Mouse (Mus musculus) gastrocnemius, adult 2 months (tissue): ENCODE measurements around the gene Olfr1220. TPM values are rescaled to one million over a fixed set of nuclear protein-coding genes. Genes with fewer than 3 reads are reported as not detected.

Experiments used
- DNase-seq: peaks from one replicate; pipeline ENCODE4 v3.0.0; 2022
- H3K27ac ChIP-seq: fragments of 200-600 bp; 2 replicates; pipeline ENCODE4 v1.8.1; 2022; ENCODE audit warnings: mild to moderate bottlenecking
- H3K4me3 ChIP-seq: fragments of 200-600 bp; 2 replicates; pipeline ENCODE4 v1.8.1; 2022; ENCODE audit warnings: mild to moderate bottlenecking, moderate library complexity
- CTCF ChIP-seq: fragments of 200-600 bp; IDR thresholded peaks from 2 replicates; pipeline ENCODE4 v1.8.1; 2022; ENCODE audit warnings: antibody characterized with exemption, mild to moderate bottlenecking, moderate library complexity
- intact Hi-C: fragments of 180-260 bp; cut with DNase I; formaldehyde crosslinking; loops from one replicate; pipeline ENCODE4 v1.15.1; 2025
- long read RNA-seq, 2 experiments: library from polyadenylated mRNA; stranded (forward); transcript quantifications; one replicate each; pipeline ENCODE4 v2.0.0; 2021
- total RNA-seq, 2 experiments: library from RNA; stranded (reverse); gene quantifications; 2 replicates each; pipeline ENCODE4 v1.2.3; 2021

Olfr1220 gene
- total RNA-seq, result not detected
- long read RNA-seq, experiment 1, result 0 reads
- long read RNA-seq, experiment 2, result 0 reads

DNA sequence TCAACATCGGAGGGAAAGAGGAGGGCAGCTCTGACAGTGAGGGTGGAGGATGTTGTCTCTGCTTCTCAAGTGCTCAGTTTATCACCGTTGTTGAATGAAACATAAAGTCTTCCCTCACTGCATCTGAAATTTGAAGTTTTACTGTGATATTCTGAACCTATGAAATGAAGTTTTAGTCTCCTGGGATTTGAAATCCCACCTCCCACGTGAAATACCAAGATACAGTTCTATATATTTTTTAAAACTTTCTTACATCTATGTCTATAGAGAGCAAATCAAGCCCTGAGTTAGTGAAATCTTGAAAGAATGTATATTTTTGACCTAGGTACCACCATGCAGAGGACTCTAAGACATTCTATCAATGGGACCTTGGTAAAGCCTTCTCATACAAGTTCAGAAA is at the start of gene Olfr1220:
Olfr1220 (minus strand) TSS at position 101 of the 400 bp plus-strand sequence.
- no peak for DNase-seq
- no peak within 1 kb of the TSS for H3K27ac ChIP-seq
- intact Hi-C loops, result no loop called here
- no peak within 1 kb of the TSS for H3K4me3 ChIP-seq
- no peak for TF ChIP-seq CTCF

DNA sequence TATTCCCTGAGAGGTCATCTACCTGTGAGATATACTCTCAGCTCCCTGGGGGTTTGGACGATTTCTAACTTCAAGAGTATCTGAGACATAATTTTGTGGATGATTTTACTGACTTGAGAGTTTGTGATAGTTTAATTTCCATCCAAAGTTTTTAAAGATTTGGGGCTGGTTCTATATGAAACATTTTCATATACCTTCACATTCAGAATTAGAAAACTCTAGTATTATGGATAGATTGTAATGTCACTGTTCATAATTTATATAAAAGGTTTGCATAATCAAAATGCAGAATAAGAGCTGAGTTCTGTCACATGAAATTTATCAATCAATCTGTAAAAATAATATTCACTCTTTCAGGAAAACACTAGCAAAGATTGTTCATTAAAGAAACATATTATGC is 44.8 kb upstream of the Olfr1220 start, which contains the start of gene Olfr1223:
Olfr1223 (minus strand) TSS at position 101 of the 400 bp plus-strand sequence.
- intact Hi-C loops, result no loop called here
- Histone ChIP-seq H3K4me3 (no peak within 1 kb of the TSS), H3K27ac (no peak within 1 kb of the TSS)
- no peak for TF ChIP-seq CTCF
- DNase-seq, result no peak

DNA sequence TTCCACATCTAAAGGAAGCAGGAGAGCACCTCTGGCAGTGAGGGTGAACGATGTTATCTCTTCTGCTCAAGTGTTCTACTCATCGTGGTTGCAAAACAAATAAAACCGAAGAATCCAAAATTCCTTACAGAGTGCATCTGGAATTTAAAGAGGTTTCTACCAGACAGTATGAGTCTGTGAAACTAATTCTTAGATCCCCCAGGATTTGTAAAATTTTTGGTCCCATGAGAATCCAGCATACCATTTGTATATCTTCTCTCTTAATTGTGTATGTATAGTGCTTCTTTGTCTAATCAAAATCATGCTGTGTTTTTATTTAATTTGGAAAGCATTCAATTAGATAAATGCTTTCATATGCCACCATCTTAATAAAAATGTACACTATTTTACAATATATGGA is 26.3 kb upstream of the Olfr1220 start, which contains the start of gene Olfr1222:
Olfr1222 (minus strand) TSS at position 101 of the 400 bp plus-strand sequence.
- intact Hi-C loops, result no loop called here
- Histone ChIP-seq H3K27ac (no peak within 1 kb of the TSS), H3K4me3 (no peak within 1 kb of the TSS)
- TF ChIP-seq CTCF, result no peak
- DNase-seq, result no peak

DNA sequence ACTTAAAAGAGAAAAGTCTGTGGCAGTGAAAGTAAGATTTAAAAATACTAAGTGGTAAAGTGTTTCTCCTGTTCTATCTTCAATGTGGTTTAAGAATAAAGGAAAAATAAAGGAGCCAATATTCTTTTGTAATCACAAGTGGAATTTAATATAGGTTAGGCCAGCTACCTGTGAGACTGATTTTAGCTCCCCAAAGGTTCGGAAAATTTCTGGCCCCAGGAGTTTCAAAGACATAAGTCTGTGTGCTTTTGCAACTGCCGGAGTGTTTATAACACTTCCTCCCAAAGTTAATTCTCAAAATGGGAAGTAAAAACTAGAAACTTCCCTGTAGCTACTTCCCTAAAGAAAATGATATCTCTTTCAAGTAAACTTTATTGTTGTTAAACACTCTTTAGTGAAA is 10.5 kb upstream of the Olfr1220 start, which contains the start of gene Olfr1221:
Olfr1221 (minus strand) TSS at position 101 of the 400 bp plus-strand sequence.
- Histone ChIP-seq H3K4me3 (no peak within 1 kb of the TSS), H3K27ac (no peak within 1 kb of the TSS)
- no peak for TF ChIP-seq CTCF
- no peak for DNase-seq
- intact Hi-C loops, result no loop called here

DNA sequence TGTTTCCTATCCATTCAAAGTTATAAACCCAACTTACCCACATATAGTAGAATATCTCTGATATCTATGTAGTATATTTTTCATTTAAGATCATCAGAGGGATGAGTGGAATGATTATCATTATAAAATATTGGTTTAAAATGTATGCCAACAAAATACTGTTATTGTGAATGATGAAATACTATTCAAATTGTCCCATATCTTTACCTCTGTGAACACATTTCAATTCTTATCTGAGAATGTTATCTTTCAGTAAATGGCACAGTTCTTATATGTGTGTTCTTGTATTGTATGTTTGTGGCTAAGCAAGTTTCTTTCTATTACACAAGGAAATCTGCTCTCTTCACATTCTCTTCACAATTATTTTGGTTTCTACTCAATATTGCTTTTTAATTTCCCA is 984 bp downstream of the Olfr1220 start:
- intact Hi-C loops, result no loop called here
- Histone ChIP-seq H3K27ac (no peak overlapping the region), H3K4me3 (no peak overlapping the region)
- TF ChIP-seq CTCF, result no peak
- DNase-seq, result no peak

DNA sequence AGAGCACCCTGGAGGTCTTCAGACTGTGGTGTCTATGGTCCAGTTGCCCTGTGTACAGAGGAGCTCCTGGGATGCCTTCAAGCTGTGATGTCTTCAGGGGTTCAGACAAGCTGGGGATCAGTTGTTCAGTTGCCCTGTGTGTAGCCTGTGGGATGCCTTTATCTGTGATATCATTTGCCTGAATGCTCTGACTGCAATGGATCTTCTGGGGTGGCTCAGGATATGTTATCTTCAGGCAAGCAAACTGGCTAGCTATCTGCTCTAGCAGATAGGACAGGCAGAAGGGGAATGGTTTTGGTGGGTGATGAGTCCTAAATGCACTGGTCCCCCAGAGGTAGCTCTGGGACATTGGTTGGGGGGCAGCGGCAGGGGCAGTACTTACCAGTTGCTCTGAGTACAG is 12.8 kb downstream of the Olfr1220 start:
- Histone ChIP-seq H3K4me3 (no peak overlapping the region), H3K27ac (no peak overlapping the region)
- intact Hi-C loops, result no loop called here
- TF ChIP-seq CTCF, result no peak
- no peak for DNase-seq

DNA sequence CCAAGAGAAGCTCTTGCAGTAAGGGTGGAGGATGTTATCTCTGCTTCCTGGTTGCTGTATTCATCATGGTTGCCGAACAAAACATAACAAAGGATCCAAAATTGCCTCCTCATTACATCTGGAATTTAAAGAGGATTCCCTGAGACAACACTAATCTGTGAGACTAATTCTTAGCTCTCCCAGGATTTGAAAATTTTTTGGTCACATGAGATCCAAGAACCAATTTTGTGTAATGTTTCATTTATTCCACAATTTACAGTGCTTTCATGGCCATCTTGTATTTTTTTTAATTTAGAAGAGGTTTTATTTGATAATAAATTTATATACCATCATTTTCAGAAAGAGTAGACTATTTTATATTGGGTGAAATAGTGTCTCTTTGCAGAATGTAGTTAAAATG is 23.2 kb downstream of the Olfr1220 start, which contains the start of gene Olfr1219:
Olfr1219 (minus strand) TSS at position 101 of the 400 bp plus-strand sequence.
- DNase-seq, result no peak
- H3K27ac ChIP-seq, result no peak within 1 kb of the TSS
- intact Hi-C loops, result no loop called here
- TF ChIP-seq CTCF, result no peak
- H3K4me3 ChIP-seq, result no peak within 1 kb of the TSS

DNA sequence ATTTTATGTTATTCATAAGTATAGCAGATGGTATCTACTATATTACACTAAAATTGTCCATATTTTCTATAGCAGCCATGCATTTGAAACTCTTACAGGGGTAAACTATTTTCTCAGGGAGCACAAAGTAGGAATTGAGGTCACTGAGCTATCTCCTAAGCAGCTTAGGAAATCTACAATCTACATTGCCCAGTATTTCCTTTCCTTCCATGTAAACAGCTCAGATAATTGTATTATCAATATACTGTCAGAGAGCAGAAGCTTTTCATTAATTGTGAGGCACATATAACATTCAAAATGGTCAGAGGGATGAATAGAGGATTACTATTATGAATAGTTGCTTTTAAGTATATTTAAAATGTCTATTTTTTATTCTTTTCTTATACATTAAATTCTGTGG is 25.1 kb downstream of the Olfr1220 start:
- no peak overlapping the region for H3K4me3 ChIP-seq
- no peak for DNase-seq
- intact Hi-C loops, result no loop called here
- H3K27ac ChIP-seq, result no peak overlapping the region
- no peak for TF ChIP-seq CTCF

DNA sequence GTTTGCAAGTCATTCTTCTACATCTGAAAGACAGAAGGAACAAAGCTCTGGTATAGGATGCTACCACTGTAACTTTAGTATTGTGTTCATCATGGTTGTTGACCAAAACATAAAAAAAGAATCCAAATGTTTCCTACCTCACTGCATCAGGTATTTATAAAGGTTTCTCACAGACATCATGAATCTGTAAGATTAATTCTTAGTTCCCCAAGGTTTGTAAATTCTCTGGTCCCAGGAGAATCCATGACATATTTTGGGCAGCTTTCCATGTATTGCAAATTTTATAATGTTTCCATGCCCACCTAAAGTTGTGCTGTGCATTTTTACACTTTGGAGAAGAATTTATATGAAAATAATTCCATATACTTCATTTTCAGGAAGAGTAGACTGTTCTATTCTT is 45.5 kb downstream of the Olfr1220 start, which contains the start of gene Olfr1218:
Olfr1218 (minus strand) TSS at position 101 of the 400 bp plus-strand sequence.
- Histone ChIP-seq H3K4me3 (no peak within 1 kb of the TSS), H3K27ac (no peak within 1 kb of the TSS)
- intact Hi-C loops, result no loop called here
- no peak for DNase-seq
- TF ChIP-seq CTCF, result no peak

Other genes starting within 250 kb of the Olfr1220 start
- not detected for gene Olfr1206, start 243.6 kb downstream of the Olfr1220 start, total RNA-seq
- not detected for gene Olfr1208, start 204.5 kb downstream of the Olfr1220 start, total RNA-seq
- gene Olfr1209, start 191.7 kb downstream of the Olfr1220 start, total RNA-seq, result not detected
- not detected for gene Olfr1211, start 168.7 kb downstream of the Olfr1220 start, total RNA-seq
- gene Olfr1212, start 152.9 kb downstream of the Olfr1220 start, total RNA-seq, result not detected
- gene Gm13762, start 126.6 kb downstream of the Olfr1220 start, total RNA-seq, result not detected
- gene Olfr1214, start 114.2 kb downstream of the Olfr1220 start, total RNA-seq, result not detected
- gene Olfr1215, start 99.9 kb downstream of the Olfr1220 start, total RNA-seq, result not detected
- not detected for gene Olfr1216, start 88.5 kb downstream of the Olfr1220 start, total RNA-seq
- gene Olfr1217, start 74.8 kb downstream of the Olfr1220 start, total RNA-seq, result not detected
- not detected for gene Olfr1218, start 45.6 kb downstream of the Olfr1220 start, total RNA-seq
- not detected for gene Olfr1219, start 23.3 kb downstream of the Olfr1220 start, total RNA-seq
- not detected for gene Olfr1221, start 10.4 kb upstream of the Olfr1220 start, total RNA-seq
- not detected for gene Olfr1222, start 26.2 kb upstream of the Olfr1220 start, total RNA-seq
- gene Olfr1223, start 44.7 kb upstream of the Olfr1220 start, total RNA-seq, result not detected
- not detected for gene Olfr1224-ps1, start 57.3 kb upstream of the Olfr1220 start, total RNA-seq
- not detected for gene Olfr1225, start 67.8 kb upstream of the Olfr1220 start, total RNA-seq
- not detected for gene Olfr1226, start 93.2 kb upstream of the Olfr1220 start, total RNA-seq
- not detected for gene Olfr1228, start 147.2 kb upstream of the Olfr1220 start, total RNA-seq
- not detected for gene Olfr1229, start 181.2 kb upstream of the Olfr1220 start, total RNA-seq
- not detected for gene Olfr1230, start 190.4 kb upstream of the Olfr1220 start, total RNA-seq
- not detected for gene Olfr1231, start 200.2 kb upstream of the Olfr1220 start, total RNA-seq
- not detected for gene Olfr1232, start 222.8 kb upstream of the Olfr1220 start, total RNA-seq
- not detected for gene Olfr1233, start 235.6 kb upstream of the Olfr1220 start, total RNA-seq